In genomic region chr4:31601536-31601935, GRCm38 (mm10) we compare ENCODE assay signal across 12 mouse cellular contexts.
A peak's percentile ranks its signal among the peaks of the same experiment; 100 is the strongest.
DNase-seq lines count a peak whose midpoint lies in the region; ATAC-seq lines count a peak whose summit lies in the region.
"Had no signal": no experiment of that assay in that cellular context is flagged by ENCODE, and none has a peak within 500 bp of the region (broad histone marks: within the 10 kb centered on the region; RNA-seq: fewer than 3 reads in every experiment).

No protein-coding gene starts in this region.

- no peak; the same call in 1 of the 2 replicates for ATAC-seq in kidney, embryonic 16.5 days (ENCODE audit: low FRiP score, low TSS enrichment)
- ATAC-seq in limb, embryonic 12.5 days (ENCODE audit: insufficient number of reproducible peaks, insufficient read depth, low FRiP score, low TSS enrichment, low read depth), result peak; percentile 31; the same call in 1 of the 2 replicates

- H3K27ac ChIP-seq in kidney, embryonic 16.5 days (ENCODE audit: low read length), result peak overlapping the region; percentile 69
- peak overlapping the region; percentile 72 for H3K27ac ChIP-seq in limb, embryonic 12.5 days
- H3K27ac ChIP-seq: left cerebral cortex, adult 2 months had no signal

- no peaks in the 10 kb centered on the region for H3K36me3 ChIP-seq in kidney, embryonic 16.5 days (ENCODE audit: insufficient read depth, low read length)
- no peaks in the 10 kb centered on the region for H3K36me3 ChIP-seq in limb, embryonic 12.5 days

- 25% methylated on average over 8 of the region's 8 CpGs for WGBS in kidney, embryonic 16.5 days
- WGBS in limb, embryonic 12.5 days, result 22% methylated on average over 8 of the region's 8 CpGs

- H3K9ac ChIP-seq in kidney, embryonic 16.5 days (replicated peaks; ENCODE audit: low read length), result no peak overlapping the region
- no peak overlapping the region for H3K9ac ChIP-seq in limb, embryonic 12.5 days (replicated peaks)

- H3K4me2 ChIP-seq in kidney, embryonic 16.5 days (replicated peaks; ENCODE audit: low read depth, low read length), result no peak overlapping the region
- peak overlapping the region; percentile 20; the same call in 1 of the 2 replicates for H3K4me2 ChIP-seq in limb, embryonic 12.5 days

- H3K27me3 ChIP-seq in kidney, embryonic 16.5 days (ENCODE audit: insufficient read depth, low read length), result no peaks in the 10 kb centered on the region
- H3K27me3 ChIP-seq in limb, embryonic 12.5 days, result no peaks in the 10 kb centered on the region

- H3K4me1 ChIP-seq in kidney, embryonic 16.5 days (ENCODE audit: insufficient read depth, low read length), result peaks cover 8% of the 10 kb centered on the region; the same call in 1 of the 2 replicates
- H3K4me1 ChIP-seq in limb, embryonic 12.5 days (replicated peaks), result peaks cover 11% of the 10 kb centered on the region

- H3K9me3 ChIP-seq in kidney, embryonic 16.5 days (ENCODE audit: low read length), result no peaks in the 10 kb centered on the region
- H3K9me3 ChIP-seq in limb, embryonic 12.5 days, result no peaks in the 10 kb centered on the region

- no peak for DNase-seq in kidney, adult 11 months
- peak; percentile 5 for DNase-seq in lung, postnatal 10 days
- no peak for DNase-seq in lung, postnatal 36 days
- DNase-seq in layer of hippocampus, adult 8-10 months (ENCODE audit: low spot score in 2 of 2), result no peak
- DNase-seq in adrenal gland, adult 18-20 months (ENCODE audit: low spot score in 2 of 2), result no peak
- DNase-seq: cerebellum, adult 9-11 months; heart, adult 11 months; midbrain, embryonic 14.5 days; thymus, adult 2 months had no signal

- H3K4me3 ChIP-seq in kidney, embryonic 16.5 days (ENCODE audit: low read length), result no peak overlapping the region
- H3K4me3 ChIP-seq in limb, embryonic 12.5 days (replicated peaks), result no peak overlapping the region
- H3K4me3 ChIP-seq: left cerebral cortex, adult 2 months had no signal
